Mouse (Mus musculus) hindbrain, embryonic 12.5 days (tissue): ENCODE measurements at regions not wholly inside any gene's neighbourhood (a gene's known extent, or its start where the extent isn't known, plus 50 kb on each side); places are given as distances from the start of the nearest gene placed in this dataset.

Source experiments
- ATAC-seq: fragments of 200-750 bp; cut with Nextera tagmentation; 2 replicates; pipeline ENCODE4 v1.8.0; 2017; ENCODE audit warnings: moderate TSS enrichment; ENCODE audit not compliant: low FRiP score
- H3K27ac ChIP-seq: fragments of 300-500 bp; sonication (generic); 2 replicates; pipeline ENCODE4 v1.5.1; 2016; ENCODE audit warnings: mild to moderate bottlenecking
- H3K27me3 ChIP-seq: fragments of 300-500 bp; sonication (generic); 2 replicates; pipeline ENCODE4 v1.6.1; 2016; ENCODE audit warnings: mild to moderate bottlenecking
- H3K36me3 ChIP-seq: fragments of 300-500 bp; sonication (generic); 2 replicates; pipeline ENCODE4 v1.6.1; 2016; ENCODE audit warnings: mild to moderate bottlenecking
- H3K4me1 ChIP-seq: fragments of 300-500 bp; sonication (generic); 2 replicates; pipeline ENCODE4 v1.6.1; 2016
- H3K4me2 ChIP-seq: fragments of 300-500 bp; sonication (generic); replicated peaks from 2 replicates; pipeline ENCODE4 v1.6.1; 2016; ENCODE audit warnings: mild to moderate bottlenecking
- H3K4me3 ChIP-seq: fragments of 300-500 bp; sonication (generic); 2 replicates; pipeline ENCODE4 v1.5.1; 2016; ENCODE audit warnings: mild to moderate bottlenecking
- H3K9ac ChIP-seq: fragments of 300-500 bp; sonication (generic); 2 replicates; pipeline ENCODE4 v1.6.1; 2016; ENCODE audit warnings: mild to moderate bottlenecking, moderate library complexity
- H3K9me3 ChIP-seq: fragments of 300-500 bp; sonication (generic); replicated peaks from 2 replicates; pipeline ENCODE4 v1.6.1; 2016; ENCODE audit warnings: mild to moderate bottlenecking
- WGBS: fragments of 180-500 bp; shearing (Covaris S2); methylation state at CpG from one replicate; pipeline ENCODE4 v1.1.7; 2016; 5-methylcytosine and 5-hydroxymethylcytosine counted together

- 65% methylated on average over 3 of the region's 3 CpGs for WGBS
Observed at GRCm38 (mm10) chr11:64671898-64672297, 235.4 kb upstream of the F930015N05Rik start.

GRCm38 (mm10) chr11:64673546-64673945 is 237.1 kb upstream of the F930015N05Rik start:
- 69% methylated on average over 4 of the region's 4 CpGs for whole genome bisulfite sequencing
- Histone ChIP-seq H3K4me1 (no peaks in the 10 kb centered on the region), H3K4me2 (no peak overlapping the region), H3K4me3 (no peak overlapping the region), H3K36me3 (no peaks in the 10 kb centered on the region), H3K27ac (no peak overlapping the region), H3K9ac (no peak overlapping the region), H3K9me3 (0 out of 2 replicates have a peak, but pooled peaks cover 6% of the 10 kb centered on the region), H3K27me3 (no peaks in the 10 kb centered on the region)
- ATAC-seq = no peak

More at GRCm38 (mm10) chr11:64671898-64672297, 235.4 kb upstream of the F930015N05Rik start:
- Histone ChIP-seq H3K27ac (no peak overlapping the region), H3K36me3 (no peaks in the 10 kb centered on the region), H3K4me2 (no peak overlapping the region), H3K9ac (no peak overlapping the region), H3K4me1 (no peaks in the 10 kb centered on the region), H3K27me3 (no peaks in the 10 kb centered on the region), H3K9me3 (0 out of 2 replicates have a peak, but pooled peaks cover 4% of the 10 kb centered on the region), H3K4me3 (no peak overlapping the region)
- ATAC-seq = no peak

- 81% methylated on average over 1 of the region's 1 CpGs for WGBS
- no peaks in the 10 kb centered on the region for H3K27me3 ChIP-seq
- no peaks in the 10 kb centered on the region for H3K4me1 ChIP-seq
- no peak overlapping the region for H3K9ac ChIP-seq
- no peak overlapping the region for H3K27ac ChIP-seq
- no peak overlapping the region for H3K4me2 ChIP-seq
- no peak for ATAC-seq
- H3K4me3 ChIP-seq = no peak overlapping the region
- no peaks in the 10 kb centered on the region for H3K9me3 ChIP-seq
- no peaks in the 10 kb centered on the region for H3K36me3 ChIP-seq
Observed at GRCm38 (mm10) chr11:64703776-64704175, 267.3 kb upstream of the F930015N05Rik start.

- Histone ChIP-seq H3K9me3 (0 out of 2 replicates have a peak, but pooled peaks cover 3% of the 10 kb centered on the region), H3K4me1 (no peaks in the 10 kb centered on the region), H3K27me3 (no peaks in the 10 kb centered on the region), H3K9ac (no peak overlapping the region), H3K4me3 (no peak overlapping the region), H3K4me2 (no peak overlapping the region), H3K36me3 (no peaks in the 10 kb centered on the region), H3K27ac (no peak overlapping the region)
- WGBS = 91% methylated on average over 2 of the region's 2 CpGs
- no peak for ATAC-seq
Observed at GRCm38 (mm10) chr11:64711801-64712200, 267.0 kb upstream of the Elac2 start.

GRCm38 (mm10) chr11:64715182-64715581 is 263.7 kb upstream of the Elac2 start:
- H3K4me1 ChIP-seq = no peaks in the 10 kb centered on the region
- ATAC-seq = no peak
- H3K4me3 ChIP-seq = no peak overlapping the region
- 0 out of 2 replicates have a peak, but pooled peaks cover under 1% of the 10 kb centered on the region for H3K9me3 ChIP-seq
- H3K27me3 ChIP-seq = 0 out of 2 replicates have a peak, but pooled peaks cover 4% of the 10 kb centered on the region
- H3K36me3 ChIP-seq = no peaks in the 10 kb centered on the region
- H3K27ac ChIP-seq = no peak overlapping the region
- no peak overlapping the region for H3K4me2 ChIP-seq
- WGBS = 86% methylated on average over 1 of the region's 1 CpGs
- H3K9ac ChIP-seq = no peak overlapping the region

GRCm38 (mm10) chr11:64718316-64719085 is 260.3 kb upstream of the Elac2 start:
- 25% methylated on average over 5 of the region's 5 CpGs for WGBS
- Histone ChIP-seq H3K27me3 (0 out of 2 replicates have a peak, but pooled peaks cover 4% of the 10 kb centered on the region), H3K27ac (no peak overlapping the region), H3K4me1 (peaks cover 11% of the 10 kb centered on the region), H3K9ac (no peak overlapping the region), H3K36me3 (no peaks in the 10 kb centered on the region), H3K4me3 (no peak overlapping the region), H3K4me2 (no peak overlapping the region), H3K9me3 (no peaks in the 10 kb centered on the region)
- no peak for ATAC-seq

- Histone ChIP-seq H3K4me1 (peaks cover 11% of the 10 kb centered on the region), H3K9ac (no peak overlapping the region), H3K9me3 (no peaks in the 10 kb centered on the region), H3K4me3 (no peak overlapping the region), H3K4me2 (no peak overlapping the region), H3K36me3 (no peaks in the 10 kb centered on the region), H3K27me3 (no peaks in the 10 kb centered on the region), H3K27ac (no peak overlapping the region)
- 87% methylated on average over 5 of the region's 5 CpGs for WGBS
- ATAC-seq = no peak
Observed at GRCm38 (mm10) chr11:64726249-64726648, 252.6 kb upstream of the Elac2 start.

- H3K4me3 ChIP-seq = no peak overlapping the region
- 70% methylated on average over 5 of the region's 5 CpGs for WGBS
- H3K27ac ChIP-seq = no peak overlapping the region
- ATAC-seq = no peak
- H3K9me3 ChIP-seq = no peaks in the 10 kb centered on the region
- no peak overlapping the region for H3K9ac ChIP-seq
- no peak overlapping the region for H3K4me2 ChIP-seq
- H3K27me3 ChIP-seq = no peaks in the 10 kb centered on the region
- H3K4me1 ChIP-seq = peaks cover 3% of the 10 kb centered on the region
- H3K36me3 ChIP-seq = no peaks in the 10 kb centered on the region
Observed at GRCm38 (mm10) chr11:64727841-64728421, 250.9 kb upstream of the Elac2 start.

- no peaks in the 10 kb centered on the region for H3K9me3 ChIP-seq
- no peak for ATAC-seq
- H3K4me3 ChIP-seq = no peak overlapping the region
- H3K4me1 ChIP-seq = no peaks in the 10 kb centered on the region
- H3K27me3 ChIP-seq = no peaks in the 10 kb centered on the region
- no peak overlapping the region for H3K27ac ChIP-seq
- H3K4me2 ChIP-seq = no peak overlapping the region
- 76% methylated on average over 7 of the region's 7 CpGs for WGBS
- no peak overlapping the region for H3K9ac ChIP-seq
- no peaks in the 10 kb centered on the region for H3K36me3 ChIP-seq
Observed at GRCm38 (mm10) chr11:64738948-64739347, 239.9 kb upstream of the Elac2 start.

GRCm38 (mm10) chr11:64743753-64744152 is 235.1 kb upstream of the Elac2 start:
- Histone ChIP-seq H3K9me3 (no peaks in the 10 kb centered on the region), H3K9ac (no peak overlapping the region), H3K4me1 (no peaks in the 10 kb centered on the region), H3K36me3 (no peaks in the 10 kb centered on the region), H3K27ac (no peak overlapping the region), H3K4me2 (no peak overlapping the region), H3K27me3 (no peaks in the 10 kb centered on the region), H3K4me3 (no peak overlapping the region)
- 82% methylated on average over 4 of the region's 4 CpGs for WGBS
- no peak for ATAC-seq

- no peaks in the 10 kb centered on the region for H3K27me3 ChIP-seq
- H3K36me3 ChIP-seq = no peaks in the 10 kb centered on the region
- H3K4me2 ChIP-seq = no peak overlapping the region
- H3K4me1 ChIP-seq = no peaks in the 10 kb centered on the region
- H3K27ac ChIP-seq = no peak overlapping the region
- H3K4me3 ChIP-seq = no peak overlapping the region
- WGBS = 87% methylated on average over 6 of the region's 6 CpGs
- no peak overlapping the region for H3K9ac ChIP-seq
- no peak for ATAC-seq
- H3K9me3 ChIP-seq = no peaks in the 10 kb centered on the region
Observed at GRCm38 (mm10) chr11:64746146-64746545, 232.7 kb upstream of the Elac2 start.

- Histone ChIP-seq H3K9ac (no peak overlapping the region), H3K27ac (no peak overlapping the region), H3K27me3 (no peaks in the 10 kb centered on the region), H3K36me3 (no peaks in the 10 kb centered on the region), H3K9me3 (no peaks in the 10 kb centered on the region), H3K4me2 (no peak overlapping the region), H3K4me3 (no peak overlapping the region), H3K4me1 (no peaks in the 10 kb centered on the region)
- 64% methylated on average over 9 of the region's 9 CpGs for WGBS
- no peak for ATAC-seq
Observed at GRCm38 (mm10) chr11:64749976-64750375, 228.9 kb upstream of the Elac2 start.

GRCm38 (mm10) chr11:64752299-64752698 is 226.5 kb upstream of the Elac2 start:
- Histone ChIP-seq H3K9me3 (no peaks in the 10 kb centered on the region), H3K9ac (no peak overlapping the region), H3K4me1 (no peaks in the 10 kb centered on the region), H3K4me2 (no peak overlapping the region), H3K4me3 (no peak overlapping the region), H3K27ac (no peak overlapping the region), H3K27me3 (no peaks in the 10 kb centered on the region), H3K36me3 (no peaks in the 10 kb centered on the region)
- 57% methylated on average over 3 of the region's 3 CpGs for WGBS
- no peak for ATAC-seq
